Mouse (Mus musculus): ENCODE measurements around the gene Atp10a. TPM values are rescaled to one million over a fixed set of nuclear protein-coding genes. Genes with fewer than 3 reads are reported as not detected.

Atp10a gene
- polyA plus RNA-seq, 1 experiment from 2014 or later = 1.8 TPM

- whole genome bisulfite sequencing = 42% methylated on average over 6 of the region's 6 CpGs
- no peak overlapping the region for H3K4me3 ChIP-seq (ENCODE audit: control insufficient read depth in 1 of 2, insufficient read depth in 1 of 2, low read depth in 1 of 2, low read length in 2 of 2)
- no peaks in the 10 kb centered on the region for H3K27me3 ChIP-seq (ENCODE audit: control insufficient read depth, insufficient read depth, low read length)
- no peak overlapping the region for H3K9ac ChIP-seq (ENCODE audit: low read length)
- H3K27ac ChIP-seq (replicated peaks in 1 of 2; ENCODE audit: control insufficient read depth in 1 of 2, insufficient read depth in 1 of 2, low read depth in 2 of 2, low read length in 2 of 2) = 0 out of 4 replicates have a peak overlapping the region, but pooled peaks of 1 of the 2 experiments have one; percentile 19
- H3K4me1 ChIP-seq (ENCODE audit: control insufficient read depth in 2 of 2, insufficient read depth in 2 of 2, low read length in 2 of 2) = peaks cover 3 to 8% of the 10 kb centered on the region in 2 experiments; a peak in 3 of 4 replicates
- H3K4me2 ChIP-seq (ENCODE audit: low read length) = no peak overlapping the region
- no peaks in the 10 kb centered on the region for H3K9me3 ChIP-seq (ENCODE audit: control insufficient read depth, low read length)
- ATAC-seq (ENCODE audit: insufficient number of reproducible peaks, insufficient read depth, low FRiP score, low read depth) = no peak
- H3K36me3 ChIP-seq (ENCODE audit: control insufficient read depth, insufficient read depth, low read length) = no peaks in the 10 kb centered on the region
Measured at GRCm38 (mm10) chr7:58767257-58767656, 111.3 kb downstream of the Atp10a start.

GRCm38 (mm10) chr7:58768253-58768652 is 112.3 kb downstream of the Atp10a start:
- WGBS = 86% methylated on average over 2 of the region's 2 CpGs
- no peaks in the 10 kb centered on the region for H3K36me3 ChIP-seq (ENCODE audit: control insufficient read depth, insufficient read depth, low read length)
- no peak overlapping the region for H3K27ac ChIP-seq (replicated peaks in 1 of 2; ENCODE audit: control insufficient read depth in 1 of 2, insufficient read depth in 1 of 2, low read depth in 2 of 2, low read length in 2 of 2)
- H3K4me2 ChIP-seq (ENCODE audit: low read length) = no peak overlapping the region
- peaks cover 3 to 8% of the 10 kb centered on the region in 2 experiments; a peak in 3 of 4 replicates for H3K4me1 ChIP-seq (ENCODE audit: control insufficient read depth in 2 of 2, insufficient read depth in 2 of 2, low read length in 2 of 2)
- no peaks in the 10 kb centered on the region for H3K27me3 ChIP-seq (ENCODE audit: control insufficient read depth, insufficient read depth, low read length)
- H3K4me3 ChIP-seq (ENCODE audit: control insufficient read depth in 1 of 2, insufficient read depth in 1 of 2, low read depth in 1 of 2, low read length in 2 of 2) = no peak overlapping the region
- H3K9me3 ChIP-seq (ENCODE audit: control insufficient read depth, low read length) = no peaks in the 10 kb centered on the region
- ATAC-seq (ENCODE audit: insufficient number of reproducible peaks, insufficient read depth, low FRiP score, low read depth) = no peak
- no peak overlapping the region for H3K9ac ChIP-seq (ENCODE audit: low read length)

GRCm38 (mm10) chr7:58770254-58770653 is 114.3 kb downstream of the Atp10a start:
- Histone ChIP-seq H3K27me3 (ENCODE audit: control insufficient read depth, insufficient read depth, low read length) (no peaks in the 10 kb centered on the region), H3K4me3 (ENCODE audit: control insufficient read depth in 1 of 2, insufficient read depth in 1 of 2, low read depth in 1 of 2, low read length in 2 of 2) (no peak overlapping the region), H3K36me3 (ENCODE audit: control insufficient read depth, insufficient read depth, low read length) (no peaks in the 10 kb centered on the region), H3K9me3 (ENCODE audit: control insufficient read depth, low read length) (no peaks in the 10 kb centered on the region), H3K9ac (ENCODE audit: low read length) (no peak overlapping the region), H3K4me2 (ENCODE audit: low read length) (no peak overlapping the region), H3K27ac (replicated peaks in 1 of 2; ENCODE audit: control insufficient read depth in 1 of 2, insufficient read depth in 1 of 2, low read depth in 2 of 2, low read length in 2 of 2) (no peak overlapping the region), H3K4me1 (ENCODE audit: control insufficient read depth in 2 of 2, insufficient read depth in 2 of 2, low read length in 2 of 2) (peaks cover 3 to 13% of the 10 kb centered on the region in 2 experiments)
- ATAC-seq (ENCODE audit: insufficient number of reproducible peaks, insufficient read depth, low FRiP score, low read depth) = no peak
- WGBS = 73% methylated on average over 3 of the region's 3 CpGs

GRCm38 (mm10) chr7:58772048-58772690 is 116.2 kb downstream of the Atp10a start:
- Histone ChIP-seq H3K36me3 (ENCODE audit: control insufficient read depth, insufficient read depth, low read length) (no peaks in the 10 kb centered on the region), H3K9me3 (ENCODE audit: control insufficient read depth, low read length) (no peaks in the 10 kb centered on the region), H3K27me3 (ENCODE audit: control insufficient read depth, insufficient read depth, low read length) (no peaks in the 10 kb centered on the region), H3K4me1 (ENCODE audit: control insufficient read depth in 2 of 2, insufficient read depth in 2 of 2, low read length in 2 of 2) (peaks cover 2 to 13% of the 10 kb centered on the region in 2 experiments), H3K9ac (ENCODE audit: low read length) (no peak overlapping the region), H3K4me3 (ENCODE audit: control insufficient read depth in 1 of 2, insufficient read depth in 1 of 2, low read depth in 1 of 2, low read length in 2 of 2) (no peak overlapping the region), H3K4me2 (ENCODE audit: low read length) (no peak overlapping the region), H3K27ac (replicated peaks in 1 of 2; ENCODE audit: control insufficient read depth in 1 of 2, insufficient read depth in 1 of 2, low read depth in 2 of 2, low read length in 2 of 2) (no peak overlapping the region)
- no peak for ATAC-seq (ENCODE audit: insufficient number of reproducible peaks, insufficient read depth, low FRiP score, low read depth)
- 65% methylated on average over 6 of the region's 6 CpGs for WGBS

- no peak for ATAC-seq (ENCODE audit: insufficient number of reproducible peaks, insufficient read depth, low FRiP score, low read depth)
Measured at GRCm38 (mm10) chr7:58779146-58779545, 123.2 kb downstream of the Atp10a start.

GRCm38 (mm10) chr7:58786986-58787385 is 131.0 kb downstream of the Atp10a start:
- Histone ChIP-seq H3K27ac (replicated peaks in 1 of 2; ENCODE audit: control insufficient read depth in 1 of 2, insufficient read depth in 1 of 2, low read depth in 2 of 2, low read length in 2 of 2) (no peak overlapping the region; a peak in 1 of 4 replicates), H3K36me3 (ENCODE audit: control insufficient read depth, insufficient read depth, low read length) (no peaks in the 10 kb centered on the region), H3K9me3 (ENCODE audit: control insufficient read depth, low read length) (no peaks in the 10 kb centered on the region), H3K4me2 (ENCODE audit: low read length) (no peak overlapping the region), H3K4me3 (ENCODE audit: control insufficient read depth in 1 of 2, insufficient read depth in 1 of 2, low read depth in 1 of 2, low read length in 2 of 2) (no peak overlapping the region), H3K4me1 (ENCODE audit: control insufficient read depth in 2 of 2, insufficient read depth in 2 of 2, low read length in 2 of 2) (peaks cover 18 to 35% of the 10 kb centered on the region in 2 experiments), H3K27me3 (ENCODE audit: control insufficient read depth, insufficient read depth, low read length) (no peaks in the 10 kb centered on the region), H3K9ac (ENCODE audit: low read length) (no peak overlapping the region)
- ATAC-seq (ENCODE audit: insufficient number of reproducible peaks, insufficient read depth, low FRiP score, low read depth) = no peak
- 76% methylated on average over 4 of the region's 4 CpGs for WGBS

More at GRCm38 (mm10) chr7:58779146-58779545, 123.2 kb downstream of the Atp10a start:
- Histone ChIP-seq H3K4me2 (ENCODE audit: low read length) (no peak overlapping the region), H3K36me3 (ENCODE audit: control insufficient read depth, insufficient read depth, low read length) (no peaks in the 10 kb centered on the region), H3K4me3 (ENCODE audit: control insufficient read depth in 1 of 2, insufficient read depth in 1 of 2, low read depth in 1 of 2, low read length in 2 of 2) (no peak overlapping the region), H3K27me3 (ENCODE audit: control insufficient read depth, insufficient read depth, low read length) (no peaks in the 10 kb centered on the region), H3K9ac (ENCODE audit: low read length) (no peak overlapping the region), H3K27ac (replicated peaks in 1 of 2; ENCODE audit: control insufficient read depth in 1 of 2, insufficient read depth in 1 of 2, low read depth in 2 of 2, low read length in 2 of 2) (no peak overlapping the region), H3K4me1 (ENCODE audit: control insufficient read depth in 2 of 2, insufficient read depth in 2 of 2, low read length in 2 of 2) (peaks cover 0 to 7% of the 10 kb centered on the region in 2 experiments; a peak in 2 of 4 replicates), H3K9me3 (ENCODE audit: control insufficient read depth, low read length) (no peaks in the 10 kb centered on the region)

- H3K36me3 ChIP-seq (ENCODE audit: control insufficient read depth, insufficient read depth, low read length) = no peaks in the 10 kb centered on the region
- no peak for ATAC-seq (ENCODE audit: insufficient number of reproducible peaks, insufficient read depth, low FRiP score, low read depth)
- peaks cover 18 to 35% of the 10 kb centered on the region in 2 experiments for H3K4me1 ChIP-seq (ENCODE audit: control insufficient read depth in 2 of 2, insufficient read depth in 2 of 2, low read length in 2 of 2)
- WGBS = 48% methylated on average over 4 of the region's 4 CpGs
- H3K27me3 ChIP-seq (ENCODE audit: control insufficient read depth, insufficient read depth, low read length) = no peaks in the 10 kb centered on the region
- H3K9me3 ChIP-seq (ENCODE audit: control insufficient read depth, low read length) = no peaks in the 10 kb centered on the region
- 0 out of 2 replicates have a peak overlapping the region, but pooled peaks have one; percentile 21 for H3K9ac ChIP-seq (ENCODE audit: low read length)
- peak overlapping the region; percentile 91 to 92 for H3K27ac ChIP-seq (replicated peaks in 1 of 2; ENCODE audit: control insufficient read depth in 1 of 2, insufficient read depth in 1 of 2, low read depth in 2 of 2, low read length in 2 of 2)
- H3K4me2 ChIP-seq (ENCODE audit: low read length) = no peak overlapping the region
- H3K4me3 ChIP-seq (ENCODE audit: control insufficient read depth in 1 of 2, insufficient read depth in 1 of 2, low read depth in 1 of 2, low read length in 2 of 2) = no peak overlapping the region
Measured at GRCm38 (mm10) chr7:58787585-58787984, 131.6 kb downstream of the Atp10a start.

Data from heart, embryonic 14.5 days (tissue).